Mouse (Mus musculus): ENCODE results near the gene Aebp1.

The Aebp1 gene

DNA sequence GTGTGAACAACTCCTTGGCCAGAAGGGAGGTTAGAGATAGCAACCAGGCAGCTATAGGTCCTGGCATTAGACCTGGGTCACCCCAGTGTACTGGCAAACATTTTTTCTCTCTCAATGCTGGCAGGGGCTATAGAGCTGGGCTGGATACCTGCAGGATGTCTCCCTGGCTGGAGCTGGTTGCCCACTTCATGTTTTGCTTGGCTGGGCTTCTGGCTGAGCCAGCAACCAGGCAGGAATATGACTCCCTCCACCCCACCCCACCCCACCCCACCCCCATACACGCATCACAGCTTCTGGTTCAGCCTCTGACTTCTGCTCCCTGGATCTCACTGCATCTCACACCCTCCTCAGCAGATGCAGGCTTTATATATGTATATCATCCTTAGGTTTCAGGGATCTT, 9.4 kb upstream of the Aebp1 start:
- in situ Hi-C loops (cut with MboI; ENCODE audit: unreplicated experiment in 2 of 2), result no loop called here

DNA sequence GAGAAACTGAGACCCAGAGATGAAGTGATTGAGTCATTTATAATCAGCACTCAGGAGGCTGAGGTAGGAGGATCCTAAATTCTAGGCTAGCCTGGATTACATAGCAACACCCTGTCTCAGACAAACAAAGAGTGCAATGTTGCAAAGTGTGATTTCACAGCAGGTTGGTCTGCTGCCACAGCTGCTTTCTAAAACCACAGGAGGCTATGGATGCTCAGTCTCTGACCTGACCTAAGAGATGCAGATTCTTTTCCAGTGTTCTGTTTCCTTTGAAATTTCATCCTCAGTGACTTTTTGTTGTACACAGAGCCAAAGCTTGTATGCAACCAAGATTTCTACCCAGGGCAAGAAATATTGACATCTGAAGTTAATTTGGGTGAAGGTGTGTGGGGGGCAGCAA, 6.3 kb upstream of the Aebp1 start:
- in situ Hi-C loops (cut with MboI; ENCODE audit: unreplicated experiment in 2 of 2), result no loop called here

- in situ Hi-C loops (cut with MboI; ENCODE audit: unreplicated experiment in 2 of 2), result no loop called here
These were observed 5.8 kb upstream of the Aebp1 start for GRCm38 (mm10) chr11:5855902-5856301.

DNA sequence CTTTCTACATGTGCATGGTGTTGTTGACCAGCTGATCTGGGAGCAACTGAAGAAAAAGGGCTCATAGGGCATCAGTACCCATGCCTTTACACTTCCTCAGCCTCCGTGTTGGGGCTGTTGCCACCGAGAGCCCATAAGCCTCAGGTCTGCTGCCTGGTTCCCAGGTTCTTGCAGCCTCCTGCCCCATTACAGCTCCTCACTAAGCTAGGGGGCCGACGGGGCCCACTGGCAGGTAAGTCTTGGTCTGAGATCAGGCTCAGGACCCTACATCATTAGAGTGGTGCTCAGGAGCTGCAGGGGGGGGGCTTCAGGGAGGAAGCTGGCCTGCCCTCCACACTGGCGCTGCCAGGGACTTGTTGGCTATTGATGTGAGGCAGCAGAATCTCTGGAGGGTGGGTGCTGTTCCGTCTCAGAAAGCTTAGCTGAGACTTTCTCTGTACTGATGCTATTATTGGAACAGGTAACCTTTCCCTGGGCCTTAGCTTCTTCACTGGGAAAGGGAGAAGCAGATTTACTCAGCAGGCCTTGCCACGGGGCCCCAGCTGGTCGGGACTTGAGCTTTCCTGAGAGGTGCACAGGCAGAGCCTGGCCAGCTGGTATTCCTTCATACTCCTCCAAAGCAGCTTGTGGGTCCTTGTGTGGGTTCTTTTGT, 5.1 kb upstream of the Aebp1 start:
- in situ Hi-C loops (cut with MboI; ENCODE audit: unreplicated experiment in 2 of 2), result no loop called here

GRCm38 (mm10) chr11:5858723-5859122, 3.0 kb upstream of the Aebp1 start:
- in situ Hi-C loops (cut with MboI; ENCODE audit: unreplicated experiment in 2 of 2), result no loop called here

- in situ Hi-C loops (cut with MboI; ENCODE audit: unreplicated experiment in 2 of 2), result no loop called here
These were observed 1.7 kb upstream of the Aebp1 start for GRCm38 (mm10) chr11:5859883-5860550.

GRCm38 (mm10) chr11:5860639-5861038, 1.1 kb upstream of the Aebp1 start:
- in situ Hi-C loops (cut with MboI; ENCODE audit: unreplicated experiment in 2 of 2), result no loop called here

DNA sequence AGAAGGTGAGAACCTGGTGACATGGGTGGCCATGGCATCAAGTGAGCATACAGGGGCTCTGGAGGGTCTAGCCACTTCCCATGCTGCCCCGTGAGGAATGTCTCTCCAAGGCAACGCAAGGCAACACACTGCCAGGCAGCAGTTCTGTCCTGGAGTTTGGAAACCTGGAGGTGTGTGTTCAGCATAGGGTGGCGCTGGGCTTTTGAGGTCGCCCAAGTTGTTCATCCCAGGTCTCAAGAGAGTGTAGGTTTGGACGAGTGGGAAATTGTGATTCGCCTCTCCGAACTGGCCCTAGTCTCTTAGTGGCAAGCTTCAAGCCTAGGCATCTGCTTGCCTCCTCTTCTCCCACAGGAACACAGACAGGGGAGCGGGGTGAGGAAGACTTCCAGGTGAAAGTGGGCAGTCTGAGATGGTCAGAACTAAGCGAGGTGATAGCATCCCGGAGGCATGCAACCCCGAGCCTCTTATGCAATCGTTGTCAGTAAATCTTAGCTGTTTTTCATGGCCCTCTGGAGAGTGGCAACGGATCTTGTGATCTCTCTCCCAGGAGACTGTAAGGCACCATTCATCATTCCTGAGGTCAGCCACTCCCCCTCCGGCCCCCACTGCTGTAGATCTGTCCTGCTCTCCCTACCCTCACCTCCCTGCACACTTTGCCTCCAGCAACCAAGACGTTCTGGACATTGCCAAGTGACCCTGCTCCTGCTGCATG, 803 bp downstream of the Aebp1 start:
- in situ Hi-C loops (cut with MboI; ENCODE audit: unreplicated experiment in 2 of 2), result no loop called here

- in situ Hi-C loops (cut with MboI; ENCODE audit: unreplicated experiment in 2 of 2), result no loop called here
These were observed 5.4 kb downstream of the Aebp1 start for GRCm38 (mm10) chr11:5867196-5867595.

- in situ Hi-C loops (cut with MboI; ENCODE audit: unreplicated experiment in 2 of 2), result no loop called here
These were observed 6.6 kb downstream of the Aebp1 start for GRCm38 (mm10) chr11:5868324-5868723.

DNA sequence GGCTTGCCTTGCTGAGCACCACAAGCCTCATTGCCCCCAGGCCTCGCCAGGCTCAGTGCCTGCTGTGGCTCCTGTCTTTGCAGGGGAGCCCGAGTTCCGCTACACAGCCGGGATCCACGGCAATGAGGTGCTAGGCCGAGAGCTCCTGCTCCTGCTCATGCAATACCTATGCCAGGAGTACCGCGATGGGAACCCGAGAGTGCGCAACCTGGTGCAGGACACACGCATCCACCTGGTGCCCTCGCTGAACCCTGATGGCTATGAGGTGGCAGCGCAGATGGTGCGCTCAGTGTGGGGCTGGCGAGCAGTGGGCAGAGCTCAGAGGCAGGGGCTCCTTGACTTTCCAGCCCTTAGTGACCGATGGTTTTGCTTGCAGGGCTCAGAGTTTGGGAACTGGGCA, 7.6 kb downstream of the Aebp1 start:
- in situ Hi-C loops (cut with MboI; ENCODE audit: unreplicated experiment in 2 of 2), result no loop called here

- in situ Hi-C loops (cut with MboI; ENCODE audit: unreplicated experiment in 2 of 2), result no loop called here
These were observed 8.3 kb downstream of the Aebp1 start for GRCm38 (mm10) chr11:5870069-5870468.

DNA sequence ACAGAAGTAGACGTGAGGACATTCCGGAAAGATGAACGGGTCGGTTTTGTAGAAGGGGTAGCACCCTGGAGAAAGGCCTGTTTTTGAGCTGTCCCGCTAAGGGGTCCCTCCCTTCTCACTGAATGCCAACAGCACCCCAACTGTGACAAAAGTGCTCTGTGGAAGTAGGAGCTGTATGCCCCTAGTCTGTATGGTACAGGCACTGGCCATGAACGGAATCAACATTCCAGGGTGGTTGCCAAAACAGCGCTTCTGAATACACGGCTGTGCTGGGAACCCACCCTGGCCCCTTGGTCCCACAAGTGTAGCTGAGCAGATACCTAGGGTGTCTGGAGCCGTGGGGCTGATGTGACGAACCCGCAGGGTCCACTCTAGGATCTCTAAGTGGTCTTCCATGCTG, 11.0 kb downstream of the Aebp1 start:
- in situ Hi-C loops (cut with MboI; ENCODE audit: unreplicated experiment in 2 of 2), result no loop called here

DNA sequence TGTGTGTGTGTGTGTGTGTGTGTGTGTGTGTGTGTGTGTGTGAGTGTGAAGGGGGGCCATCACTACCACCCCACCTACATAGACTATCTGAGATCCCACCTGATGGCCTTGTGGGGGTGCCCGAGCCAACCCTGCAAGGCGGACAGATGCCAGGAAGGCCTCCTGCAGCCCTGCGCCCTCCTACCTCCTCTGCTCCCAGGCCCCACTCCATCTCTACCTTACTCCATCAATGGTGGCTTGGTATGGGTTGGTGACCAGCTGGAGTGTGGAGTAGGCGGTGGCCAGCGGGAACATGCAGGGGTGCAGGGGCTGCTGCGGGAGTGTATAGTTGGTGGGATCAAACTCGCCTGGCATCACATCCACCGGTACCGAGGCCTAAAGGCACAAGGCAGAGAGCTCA, 11.4 kb downstream of the Aebp1 start:
- in situ Hi-C loops (cut with MboI; ENCODE audit: unreplicated experiment in 2 of 2), result no loop called here

- in situ Hi-C loops (cut with MboI; ENCODE audit: unreplicated experiment in 2 of 2), result loop anchor here in 1 of 2 experiments (5.0 kb wide), 1 partner anchor 40 kb away; the partner anchor contains the start of gene Polm
These were observed 15.7 kb downstream of the Aebp1 start for GRCm38 (mm10) chr11:5877421-5877820.

DNA sequence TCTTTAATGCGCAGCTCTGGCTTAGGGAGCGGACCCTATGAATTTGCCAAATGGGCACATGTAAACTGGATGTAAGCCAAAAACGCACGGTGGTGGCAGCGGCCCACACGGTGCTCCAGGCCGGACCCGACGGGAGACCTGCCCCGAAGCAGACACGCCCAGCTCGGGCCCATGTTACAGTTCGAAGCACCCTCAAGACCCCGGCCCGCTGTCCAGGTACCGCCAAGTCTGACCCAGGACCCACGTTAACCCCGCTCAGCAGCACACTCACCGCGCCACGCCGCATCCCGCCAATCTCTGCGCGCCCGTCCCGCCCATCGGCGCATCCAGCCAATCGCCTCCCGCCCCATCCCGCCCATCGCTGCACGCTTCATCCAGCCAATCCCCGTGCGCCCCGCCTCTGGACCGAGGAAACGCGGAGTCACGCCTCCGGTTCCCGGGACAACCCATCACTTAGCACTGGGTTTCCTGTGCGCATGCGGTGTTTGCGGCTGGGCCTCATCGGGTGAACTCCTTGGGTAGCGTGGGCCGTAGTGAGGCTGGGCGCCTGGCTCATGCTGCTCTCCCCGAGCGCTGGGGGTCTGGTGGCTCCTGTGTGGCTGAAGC, 16.3 kb downstream of the Aebp1 start, which contains the start of gene Pold2:
TSS of gene Pold2 (minus strand) at position 372 of the 606 bp plus-strand sequence.
- in situ Hi-C loops (cut with MboI; ENCODE audit: unreplicated experiment in 2 of 2), result loop anchor here in 1 of 2 experiments (5.0 kb wide), 1 partner anchor 41 kb away; the partner anchor contains the start of gene Polm

- in situ Hi-C loops (cut with MboI; ENCODE audit: unreplicated experiment in 2 of 2), result loop anchor here in 1 of 2 experiments (5.0 kb wide), 1 partner anchor 41 kb away; the partner anchor contains the start of gene Polm
These were observed 16.9 kb downstream of the Aebp1 start for GRCm38 (mm10) chr11:5878661-5879060.

- in situ Hi-C loops (cut with MboI; ENCODE audit: unreplicated experiment in 2 of 2), result loop anchor here (5.0 to 10.0 kb wide), 2 partner anchors 43 to 395 kb away; partner anchors contain the start of gene Polm (in 1 of the 2)
These were observed 18.2 kb downstream of the Aebp1 start for GRCm38 (mm10) chr11:5879905-5880304.

DNA sequence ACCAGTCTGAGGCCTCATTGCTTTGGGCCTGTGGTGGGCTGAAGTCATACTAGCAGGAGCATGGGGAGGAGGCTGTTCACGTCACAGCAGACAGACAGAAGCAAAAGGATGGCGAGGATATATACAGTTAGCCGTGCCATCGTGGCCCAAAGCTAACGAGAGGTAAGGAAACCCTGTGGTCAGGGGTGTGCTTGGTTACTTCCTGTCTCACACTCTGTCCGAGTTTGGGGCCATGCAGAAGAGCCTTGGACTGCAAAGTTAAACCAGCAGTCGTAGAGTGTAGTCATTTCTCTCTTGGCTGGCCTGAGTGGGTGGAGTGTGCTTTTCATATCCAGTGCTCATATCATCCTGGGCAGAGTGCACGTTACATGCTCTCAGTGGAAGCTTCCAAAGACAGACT, 20.8 kb downstream of the Aebp1 start:
- in situ Hi-C loops (cut with MboI; ENCODE audit: unreplicated experiment in 2 of 2), result loop anchor here in 1 of 2 experiments (10.0 kb wide), 1 partner anchor 398 kb away; no protein-coding TSS in a partner anchor

- in situ Hi-C loops (cut with MboI; ENCODE audit: unreplicated experiment in 2 of 2), result loop anchor here in 1 of 2 experiments (10.0 kb wide), 1 partner anchor 401 kb away; no protein-coding TSS in a partner anchor
These were observed 24.4 kb downstream of the Aebp1 start for GRCm38 (mm10) chr11:5886187-5886586.

DNA sequence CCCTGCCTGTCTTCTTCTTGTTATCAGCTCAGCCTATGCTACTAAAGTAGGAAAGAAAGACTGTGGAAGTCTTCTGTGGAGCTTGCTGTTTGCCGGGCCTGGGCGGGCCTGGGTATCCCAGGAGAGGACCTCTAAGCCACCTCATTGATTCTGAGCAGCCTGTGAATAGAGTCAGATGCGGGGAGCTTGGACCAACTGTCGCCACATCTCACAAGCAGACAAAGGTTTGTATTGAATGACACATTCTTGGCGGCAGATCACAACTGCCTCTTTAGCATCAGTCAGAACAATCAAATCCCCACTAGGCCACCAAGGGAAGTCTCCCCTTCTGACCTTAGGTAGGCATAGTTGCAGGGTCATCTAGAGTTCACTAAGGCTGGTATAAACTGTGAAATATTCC, 25.5 kb downstream of the Aebp1 start:
- in situ Hi-C loops (cut with MboI; ENCODE audit: unreplicated experiment in 2 of 2), result loop anchor here in 1 of 2 experiments (10.0 kb wide), 1 partner anchor 402 kb away; no protein-coding TSS in a partner anchor
